Mouse (Mus musculus): ENCODE measurements around the gene Susd6. TPM values are rescaled to one million over a fixed set of nuclear protein-coding genes. Genes with fewer than 3 reads are reported as not detected.

Gene Susd6
- polyA plus RNA-seq, 1 experiment: 73.7 TPM

DNA sequence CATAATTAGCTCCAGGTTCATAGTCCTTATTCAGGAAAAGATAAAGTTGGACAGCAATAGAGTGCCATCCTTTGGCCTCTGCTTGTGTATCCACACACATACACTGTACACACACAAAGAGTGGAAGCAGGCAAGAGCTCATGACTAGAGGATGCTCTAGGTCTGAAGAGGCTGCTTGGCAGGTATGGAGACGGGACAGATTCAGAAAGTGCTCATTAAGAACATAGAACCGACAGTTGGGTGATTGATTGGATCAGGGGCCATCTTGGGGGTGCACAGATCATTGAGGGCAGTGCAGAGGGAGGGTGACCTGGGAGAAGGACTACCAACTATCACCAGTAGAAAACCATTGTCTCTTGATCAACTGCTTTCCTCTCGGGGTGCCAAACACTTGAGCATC, 90.8 kb downstream of the Susd6 start:
- Histone ChIP-seq H3K27ac (ENCODE audit: insufficient read depth, low read length) (no peak overlapping the region), H3K4me1 (ENCODE audit: control insufficient read depth, insufficient read depth, low read length) (no peaks in the 10 kb centered on the region), H3K4me3 (ENCODE audit: insufficient read depth, low read length) (no peak overlapping the region)
- TF ChIP-seq POLR2A (IDR thresholded peaks at IDR 0.05; ENCODE audit: low read depth, low read length): no peak
- TF ChIP-seq CTCF (IDR thresholded peaks at IDR 0.05; ENCODE audit: borderline replicate concordance, insufficient read depth, low read length): no peak

DNA sequence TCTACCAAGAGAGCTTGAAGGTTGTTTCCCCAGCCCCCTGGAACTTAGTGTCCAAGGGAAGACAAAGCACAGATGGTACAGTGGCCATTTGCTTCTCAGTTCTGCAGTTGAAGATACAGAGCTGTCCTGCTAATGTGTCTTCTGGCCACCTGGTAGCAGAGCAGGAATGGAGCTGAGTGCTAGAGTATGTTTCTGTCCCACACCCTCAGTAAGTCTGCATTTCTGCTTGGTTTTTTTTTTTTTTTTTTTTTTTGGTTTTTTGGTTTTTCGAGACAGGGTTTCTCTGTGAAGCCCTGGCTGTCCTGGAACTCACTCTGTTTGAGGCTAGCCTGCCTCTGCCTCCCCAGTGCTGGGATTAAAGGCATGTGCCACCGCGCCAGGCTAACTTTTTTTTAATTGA, 93.0 kb downstream of the Susd6 start:
- Histone ChIP-seq H3K4me1 (ENCODE audit: control insufficient read depth, insufficient read depth, low read length) (no peaks in the 10 kb centered on the region), H3K4me3 (ENCODE audit: insufficient read depth, low read length) (no peak overlapping the region), H3K27ac (ENCODE audit: insufficient read depth, low read length) (no peak overlapping the region)
- TF ChIP-seq CTCF (IDR thresholded peaks at IDR 0.05; ENCODE audit: borderline replicate concordance, insufficient read depth, low read length) (no peak), POLR2A (IDR thresholded peaks at IDR 0.05; ENCODE audit: low read depth, low read length) (no peak)

DNA sequence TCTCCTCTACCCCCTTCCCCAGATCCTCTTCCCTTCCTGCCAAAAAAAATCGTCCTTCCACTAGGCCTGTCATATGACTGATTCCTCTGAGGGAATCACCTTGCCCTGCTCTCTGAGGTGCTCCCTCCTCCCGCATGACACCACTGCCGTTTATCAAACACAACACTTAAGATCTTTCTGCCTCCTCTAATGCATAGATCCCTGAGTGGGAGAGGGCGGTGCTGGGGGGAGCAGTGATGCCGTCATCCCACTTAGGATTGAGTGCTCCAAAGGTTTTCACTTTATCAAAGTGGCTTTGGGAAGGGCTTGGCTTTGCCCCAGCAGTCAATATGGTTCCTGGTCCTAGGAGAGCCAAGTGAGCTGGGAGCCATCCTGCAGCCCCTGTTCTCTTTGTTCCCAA, 93.6 kb downstream of the Susd6 start:
- TF ChIP-seq POLR2A (IDR thresholded peaks at IDR 0.05; ENCODE audit: low read depth, low read length) (no peak), CTCF (IDR thresholded peaks at IDR 0.05; ENCODE audit: borderline replicate concordance, insufficient read depth, low read length) (no peak)
- H3K27ac ChIP-seq (ENCODE audit: insufficient read depth, low read length): no peak overlapping the region

DNA sequence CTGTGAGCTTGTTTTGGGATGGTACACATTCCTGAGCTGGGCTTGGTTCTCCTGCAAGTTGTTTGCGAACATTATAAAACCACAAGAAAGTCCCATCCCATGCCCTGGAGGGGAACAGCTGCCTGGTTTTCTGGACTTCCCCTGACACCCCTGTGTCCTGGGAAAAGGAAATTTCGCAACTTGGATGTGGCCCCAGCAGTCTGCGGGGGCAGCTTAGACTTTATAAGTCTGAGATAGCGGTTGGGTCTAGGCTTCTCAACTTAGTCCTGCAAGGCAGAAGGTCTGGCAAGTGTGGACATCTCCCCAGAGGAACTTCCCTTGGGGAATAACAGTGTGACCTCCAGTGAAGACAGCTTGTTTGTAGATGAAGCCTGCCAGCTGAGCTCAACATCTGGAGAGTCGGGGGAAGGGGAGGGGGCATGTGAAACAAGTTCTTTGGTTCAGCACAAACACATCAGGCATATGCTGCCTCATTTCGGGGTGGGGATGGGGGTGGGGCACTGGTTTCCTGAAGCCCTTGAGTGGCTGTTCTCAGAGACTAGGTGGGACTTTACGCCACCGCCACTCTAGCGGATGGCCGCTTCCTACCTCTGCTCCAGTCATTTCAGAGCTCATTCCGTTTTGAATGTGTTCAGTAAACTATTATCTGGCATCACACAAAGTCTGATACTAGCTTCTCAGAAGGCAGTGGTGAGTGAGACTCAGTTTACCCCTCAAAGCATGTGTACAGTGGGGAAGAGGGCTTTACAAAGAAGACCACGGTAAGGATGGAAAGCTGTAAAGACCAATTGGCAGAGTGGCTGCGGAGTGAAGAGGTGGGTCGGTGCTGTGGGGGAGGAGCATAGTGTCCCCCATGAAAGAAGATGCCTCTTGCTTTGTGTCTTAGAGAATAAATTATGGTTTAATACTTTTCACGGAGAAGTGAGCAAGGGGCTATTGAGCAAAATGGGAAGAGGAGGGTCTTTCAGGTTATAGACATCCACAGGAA, 95.3 kb downstream of the Susd6 start:
- TF ChIP-seq CTCF (IDR thresholded peaks at IDR 0.05; ENCODE audit: borderline replicate concordance, insufficient read depth, low read length) (no peak), POLR2A (IDR thresholded peaks at IDR 0.05; ENCODE audit: low read depth, low read length) (no peak)
- Histone ChIP-seq H3K4me3 (ENCODE audit: insufficient read depth, low read length) (no peak overlapping the region), H3K27ac (ENCODE audit: insufficient read depth, low read length) (no peak overlapping the region), H3K4me1 (ENCODE audit: control insufficient read depth, insufficient read depth, low read length) (no peaks in the 10 kb centered on the region)

More for the DNA sequence above, 93.6 kb downstream of the Susd6 start:
- Histone ChIP-seq H3K4me1 (ENCODE audit: control insufficient read depth, insufficient read depth, low read length) (no peaks in the 10 kb centered on the region), H3K4me3 (ENCODE audit: insufficient read depth, low read length) (no peak overlapping the region)

DNA sequence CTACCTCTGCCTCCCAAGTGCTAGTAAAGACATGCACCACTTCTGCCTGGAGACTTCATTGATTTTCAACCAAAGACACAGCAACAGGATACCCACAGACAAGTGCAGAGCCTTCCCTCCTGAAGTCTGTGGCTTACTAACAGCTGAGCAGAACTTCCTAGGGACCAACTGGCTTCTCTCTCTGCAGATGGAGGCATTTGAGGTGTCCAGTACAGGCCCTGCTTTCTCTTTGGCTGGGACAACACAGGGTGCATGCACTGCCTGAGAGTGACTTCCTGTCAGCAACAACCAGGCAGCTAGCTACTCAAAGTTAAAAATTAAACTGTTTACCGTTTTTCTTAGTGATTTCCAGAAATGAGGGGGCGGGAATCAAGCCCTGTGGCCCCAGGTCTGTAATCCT, 96.7 kb downstream of the Susd6 start:
- H3K27ac ChIP-seq (ENCODE audit: insufficient read depth, low read length): no peak overlapping the region
- no peak for TF ChIP-seq POLR2A (IDR thresholded peaks at IDR 0.05; ENCODE audit: low read depth, low read length)
- no peak for TF ChIP-seq CTCF (IDR thresholded peaks at IDR 0.05; ENCODE audit: borderline replicate concordance, insufficient read depth, low read length)
- H3K4me1 ChIP-seq (ENCODE audit: control insufficient read depth, insufficient read depth, low read length): no peaks in the 10 kb centered on the region
- no peak overlapping the region for H3K4me3 ChIP-seq (ENCODE audit: insufficient read depth, low read length)

DNA sequence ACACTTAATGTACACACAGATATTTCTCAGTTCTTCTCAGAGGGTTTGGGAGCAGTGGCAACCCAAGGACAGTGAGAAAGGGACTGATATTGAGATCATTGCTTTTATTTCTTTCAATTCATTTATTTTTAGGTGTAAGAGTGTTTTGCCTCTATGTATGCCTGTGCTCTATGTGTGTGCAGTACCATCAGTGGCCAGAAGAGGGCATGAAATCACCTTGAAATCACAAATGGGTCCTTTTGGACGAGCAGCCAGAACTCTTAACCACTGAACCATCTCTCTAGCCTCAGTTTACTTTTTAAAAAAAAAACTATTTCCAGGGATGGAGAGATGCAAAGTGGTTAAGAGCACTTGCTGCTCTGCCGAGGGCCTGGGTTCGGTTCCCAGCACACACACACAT, 99.0 kb downstream of the Susd6 start:
- H3K4me3 ChIP-seq (ENCODE audit: insufficient read depth, low read length): no peak overlapping the region
- TF ChIP-seq CTCF (IDR thresholded peaks at IDR 0.05; ENCODE audit: borderline replicate concordance, insufficient read depth, low read length) (no peak), POLR2A (IDR thresholded peaks at IDR 0.05; ENCODE audit: low read depth, low read length) (no peak)

DNA sequence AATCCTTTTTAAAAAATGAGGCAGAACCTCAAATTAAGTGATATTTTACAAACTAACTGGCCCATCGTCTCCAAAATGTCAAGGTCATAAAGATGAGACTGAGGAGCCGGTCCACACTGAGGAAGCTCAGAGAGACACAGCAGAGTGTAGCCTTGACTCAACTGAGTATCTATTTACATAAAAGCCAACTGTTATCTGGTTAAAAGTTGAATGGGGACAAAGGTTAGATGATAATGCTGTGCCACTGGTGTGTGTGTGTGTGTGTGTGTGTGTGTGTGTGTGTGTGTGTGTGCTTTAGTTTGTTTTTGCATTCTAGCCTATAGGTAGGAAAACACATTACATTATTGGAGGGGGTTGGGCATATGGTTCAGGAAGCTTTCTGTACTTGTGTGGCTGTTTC, 100.8 kb downstream of the Susd6 start:
- Histone ChIP-seq H3K4me3 (ENCODE audit: insufficient read depth, low read length) (no peak overlapping the region), H3K4me1 (ENCODE audit: control insufficient read depth, insufficient read depth, low read length) (0 out of 2 replicates have a peak, but pooled peaks cover 2% of the 10 kb centered on the region), H3K27ac (ENCODE audit: insufficient read depth, low read length) (no peak overlapping the region)
- TF ChIP-seq POLR2A (IDR thresholded peaks at IDR 0.05; ENCODE audit: low read depth, low read length): no peak
- no peak for TF ChIP-seq CTCF (IDR thresholded peaks at IDR 0.05; ENCODE audit: borderline replicate concordance, insufficient read depth, low read length)

More for the DNA sequence above, 99.0 kb downstream of the Susd6 start:
- 0 out of 2 replicates have a peak, but pooled peaks cover 2% of the 10 kb centered on the region for H3K4me1 ChIP-seq (ENCODE audit: control insufficient read depth, insufficient read depth, low read length)
- no peak overlapping the region for H3K27ac ChIP-seq (ENCODE audit: insufficient read depth, low read length)

DNA sequence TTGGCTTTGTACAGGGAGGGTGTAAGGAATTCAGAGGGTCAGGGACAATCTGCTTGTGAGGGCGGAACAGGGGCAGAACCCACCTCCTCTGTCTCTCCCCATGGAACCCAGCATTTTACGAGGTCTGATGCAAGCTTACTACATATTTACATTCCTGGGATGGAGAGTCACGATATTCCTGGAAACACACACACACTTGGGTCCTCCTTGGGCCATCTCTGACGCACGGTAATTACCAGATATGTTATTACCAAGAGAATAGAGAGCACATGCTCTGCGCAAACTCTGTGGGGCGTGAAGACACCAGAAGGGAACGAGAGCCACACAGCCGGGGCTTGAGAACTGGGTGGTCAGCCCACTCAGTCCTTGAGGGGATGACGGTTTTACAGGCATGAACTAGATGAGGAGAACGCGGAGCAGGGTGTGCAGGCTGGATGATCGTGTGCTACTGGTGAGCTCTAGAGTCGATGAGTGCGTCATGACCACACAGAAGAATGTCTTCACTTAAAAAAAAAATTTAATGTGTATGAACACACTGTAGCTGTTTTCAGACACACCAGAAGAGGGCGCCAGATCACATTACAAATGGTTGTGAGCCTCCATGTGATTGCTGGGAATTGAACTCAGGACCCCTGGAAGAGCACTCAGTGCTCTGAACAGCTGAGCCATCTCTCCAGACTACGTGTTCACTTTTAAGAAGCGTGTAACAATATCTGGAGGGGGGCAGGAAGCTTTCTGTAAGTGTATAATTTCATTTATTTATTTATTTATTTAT, 103.6 kb downstream of the Susd6 start:
- Histone ChIP-seq H3K4me3 (ENCODE audit: insufficient read depth, low read length) (no peak overlapping the region), H3K4me1 (ENCODE audit: control insufficient read depth, insufficient read depth, low read length) (0 out of 2 replicates have a peak, but pooled peaks cover 2% of the 10 kb centered on the region), H3K27ac (ENCODE audit: insufficient read depth, low read length) (no peak overlapping the region)
- TF ChIP-seq CTCF (IDR thresholded peaks at IDR 0.05; ENCODE audit: borderline replicate concordance, insufficient read depth, low read length): no peak
- TF ChIP-seq POLR2A (IDR thresholded peaks at IDR 0.05; ENCODE audit: low read depth, low read length): no peak

DNA sequence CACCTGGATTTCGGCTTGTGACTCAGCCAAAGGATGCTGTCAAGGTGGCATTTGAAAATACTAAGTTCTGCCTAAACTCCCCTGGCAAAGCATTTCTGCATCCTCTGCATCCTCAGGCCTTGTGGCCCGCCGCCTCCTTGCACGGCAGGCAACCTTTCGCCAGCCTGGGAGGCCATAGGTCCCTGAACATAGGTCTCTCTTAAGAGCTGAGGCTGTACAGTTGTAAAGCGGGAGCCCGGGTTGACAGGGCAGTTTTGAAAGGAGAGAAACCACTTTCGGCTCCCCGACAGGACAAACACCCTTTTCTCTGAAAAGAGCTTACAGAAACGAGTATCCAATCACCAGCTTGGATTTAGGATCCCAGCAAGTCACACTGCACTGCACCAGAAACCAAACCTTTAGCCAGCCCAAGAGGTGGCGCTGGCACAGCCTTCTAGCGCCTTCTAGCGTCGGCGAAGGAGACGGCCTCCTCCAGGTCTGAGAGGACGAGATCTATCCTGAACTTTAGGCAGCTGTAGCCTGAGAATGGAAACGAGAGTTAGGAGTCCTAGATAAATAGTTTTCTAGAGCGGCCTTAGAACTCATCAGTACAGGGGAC, 104.8 kb downstream of the Susd6 start:
- H3K4me3 ChIP-seq (ENCODE audit: insufficient read depth, low read length): 0 out of 2 replicates have a peak overlapping the region, but pooled peaks have one; percentile 5
- H3K4me1 ChIP-seq (ENCODE audit: control insufficient read depth, insufficient read depth, low read length): 0 out of 2 replicates have a peak, but pooled peaks cover 2% of the 10 kb centered on the region
- TF ChIP-seq POLR2A (IDR thresholded peaks at IDR 0.05; ENCODE audit: low read depth, low read length): no peak
- peak; percentile 97 for TF ChIP-seq CTCF (IDR thresholded peaks at IDR 0.05; ENCODE audit: borderline replicate concordance, insufficient read depth, low read length)
- H3K27ac ChIP-seq (ENCODE audit: insufficient read depth, low read length): no peak overlapping the region

Measured in embryonic fibroblast, embryonic 13.5 days (primary cell).